Comparison of ENCODE assay signal across 9 mouse cellular contexts in the genomic region with DNA sequence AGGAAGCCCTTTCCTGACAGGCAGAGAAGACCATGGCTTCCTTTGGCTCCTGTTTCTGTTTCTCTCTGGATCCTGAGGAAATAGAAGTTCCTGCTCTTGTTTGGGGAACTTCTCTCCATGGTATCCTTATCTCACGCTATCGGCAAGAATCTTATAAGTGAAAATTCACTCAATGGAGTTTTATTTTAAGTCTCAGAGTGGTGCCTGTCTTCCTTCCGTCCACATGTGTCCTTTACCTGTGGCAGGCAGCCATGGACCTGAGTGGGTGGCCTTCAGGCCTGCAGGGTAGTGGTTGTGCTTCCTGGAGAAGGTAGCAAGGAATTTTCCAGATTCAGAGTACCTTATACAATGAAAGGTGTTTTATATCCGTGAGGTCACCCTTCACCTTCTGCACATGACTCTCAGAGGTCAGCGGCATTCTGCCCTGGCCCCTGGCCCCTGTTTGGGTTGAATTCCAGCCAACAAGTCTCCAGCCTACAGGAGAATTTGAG.
DNase-seq lines count a peak whose midpoint lies in the region; ATAC-seq and TF ChIP-seq lines count a peak whose summit lies in the region.
"Had no signal": no experiment of that assay in that cellular context is flagged by ENCODE, and none has a peak within 500 bp of the region (broad histone marks: within the 10 kb centered on the region; RNA-seq: fewer than 3 reads in every experiment).

No protein-coding gene starts in this region.

- ATAC-seq in liver, embryonic 11.5 days (replicated peaks; ENCODE audit: low FRiP score), result no peak
- no peak for ATAC-seq in kidney, embryonic 14.5 days (ENCODE audit: low FRiP score, low TSS enrichment)

- peak overlapping the region; percentile 35 for H3K4me2 ChIP-seq in liver, embryonic 11.5 days
- H3K4me2 ChIP-seq in kidney, embryonic 14.5 days (replicated peaks; ENCODE audit: low read depth, low read length), result peak overlapping the region; percentile 13
- peak overlapping the region; percentile 94 for H3K4me2 ChIP-seq in myocyte (ENCODE audit: low read depth)

- peaks cover 17% of the 10 kb centered on the region for H3K4me1 ChIP-seq in liver, embryonic 11.5 days (replicated peaks; ENCODE audit: control insufficient read depth, insufficient read depth, low read length)
- peaks cover 53% of the 10 kb centered on the region for H3K4me1 ChIP-seq in heart, embryonic 10.5 days
- peaks cover 49% of the 10 kb centered on the region for H3K4me1 ChIP-seq in kidney, embryonic 14.5 days (ENCODE audit: control insufficient read depth, insufficient read depth, low read length)

- H3K9ac ChIP-seq in liver, embryonic 11.5 days (ENCODE audit: low read depth, low read length), result no peak overlapping the region
- H3K9ac ChIP-seq in kidney, embryonic 14.5 days (ENCODE audit: low read depth, low read length), result no peak overlapping the region

- H3K27me3 ChIP-seq in liver, embryonic 11.5 days (replicated peaks; ENCODE audit: control insufficient read depth, insufficient read depth, low read length), result no peaks in the 10 kb centered on the region
- no peaks in the 10 kb centered on the region for H3K27me3 ChIP-seq in heart, embryonic 10.5 days (ENCODE audit: insufficient read depth, poor library complexity, severe bottlenecking)
- no peaks in the 10 kb centered on the region for H3K27me3 ChIP-seq in kidney, embryonic 14.5 days (ENCODE audit: control insufficient read depth, insufficient read depth, low read length)
- H3K27me3 ChIP-seq in myocyte (ENCODE audit: control insufficient read depth, insufficient read depth, insufficient read length), result no peaks in the 10 kb centered on the region

- no peak for TF ChIP-seq POLR2A in myocyte (IDR thresholded peaks at IDR 0.05; ENCODE audit: insufficient read length, low read depth)

- WGBS in liver, embryonic 11.5 days, result 35% methylated on average over 5 of the region's 5 CpGs
- 32% methylated on average over 5 of the region's 5 CpGs for WGBS in heart, embryonic 10.5 days
- 27% methylated on average over 5 of the region's 5 CpGs for WGBS in kidney, embryonic 14.5 days

- H3K9me3 ChIP-seq in liver, embryonic 11.5 days (ENCODE audit: control insufficient read depth, low read length), result no peaks in the 10 kb centered on the region
- no peaks in the 10 kb centered on the region for H3K9me3 ChIP-seq in heart, embryonic 10.5 days
- H3K9me3 ChIP-seq in kidney, embryonic 14.5 days (ENCODE audit: control insufficient read depth, low read length), result no peaks in the 10 kb centered on the region

- H3K4me3 ChIP-seq in liver, embryonic 11.5 days (ENCODE audit: low read depth, low read length), result no peak overlapping the region
- H3K4me3 ChIP-seq in heart, embryonic 10.5 days, result no peak overlapping the region
- no peak overlapping the region for H3K4me3 ChIP-seq in kidney, embryonic 14.5 days (ENCODE audit: low read length)
- H3K4me3 ChIP-seq in myocyte, result peak overlapping the region; percentile 18

- peak overlapping the region; percentile 46; the same call in 1 of the 2 replicates for H3K27ac ChIP-seq in liver, embryonic 11.5 days (ENCODE audit: low read depth, low read length)
- peak overlapping the region; percentile 82 for H3K27ac ChIP-seq in heart, embryonic 10.5 days
- H3K27ac ChIP-seq in kidney, embryonic 14.5 days (ENCODE audit: low read depth, low read length), result peak overlapping the region; percentile 49

- peaks cover 100% of the 10 kb centered on the region for H3K79me2 ChIP-seq in myocyte (ENCODE audit: control insufficient read depth, insufficient read depth)

- DNase-seq in liver, embryonic 11.5 days (ENCODE audit: low spot score), result no peak
- DNase-seq in liver, result no peak
- no peak for DNase-seq in heart, embryonic 10.5 days (ENCODE audit: low spot score)
- DNase-seq in right cerebral cortex, postnatal 36 days (ENCODE audit: low spot score in 2 of 2), result no peak
- DNase-seq in cerebellum, adult 9-10 months, result no peak
- DNase-seq in cerebellum, postnatal 10 days, result no peak
- DNase-seq: cerebellum, postnatal 36 days had no signal

- no peaks in the 10 kb centered on the region for H3K36me3 ChIP-seq in liver, embryonic 11.5 days (ENCODE audit: control insufficient read depth, insufficient read depth, low read length)
- peaks cover 13% of the 10 kb centered on the region for H3K36me3 ChIP-seq in heart, embryonic 10.5 days
- peaks cover 16% of the 10 kb centered on the region; the same call in 1 of the 2 replicates for H3K36me3 ChIP-seq in kidney, embryonic 14.5 days (ENCODE audit: control insufficient read depth, insufficient read depth, low read length)
- peaks cover 18% of the 10 kb centered on the region for H3K36me3 ChIP-seq in myocyte (ENCODE audit: control insufficient read depth, insufficient read depth)

- no peak overlapping the region for H3ac ChIP-seq in myocyte (ENCODE audit: control insufficient read depth, insufficient read length)

TF ChIP-seq in myocyte, 11 proteins besides CTCF, POLR2A, EP300 and RAD21:
- TF ChIP-seq MAX (IDR thresholded peaks at IDR 0.05; ENCODE audit: low read depth) (no peak), REST (IDR thresholded peaks at IDR 0.05; ENCODE audit: insufficient read depth, insufficient read length) (no peak), USF1 (IDR thresholded peaks at IDR 0.05; ENCODE audit: low read depth) (no peak), CEBPB (IDR thresholded peaks at IDR 0.05; ENCODE audit: insufficient read depth, poor library complexity, severe bottlenecking) (no peak), E2F4 (IDR thresholded peaks at IDR 0.05; ENCODE audit: insufficient read depth) (no peak), POLR2AphosphoS2 (IDR thresholded peaks at IDR 0.05; ENCODE audit: insufficient read length, low read depth) (no peak)

Comparison
In these comparisons a context has a peak if more than half of its experiments do, and no peak if none do; other contexts are left out.
1. H3K4me2 ChIP-seq: peak in every context shown above with its lines; median percentile 94 in myocyte; 35 in liver, embryonic 11.5 days; 13 in kidney, embryonic 14.5 days.